Mouse (Mus musculus) layer of hippocampus, postnatal 10 days (tissue): ENCODE data around the gene Igf1r. TPM values are rescaled to one million over a fixed set of nuclear protein-coding genes. Genes with fewer than 3 reads are reported as not detected.
A peak's percentile ranks its signal among the peaks of the same experiment; 100 is the strongest.
"Not testable (repeated sequence)": the region's sequence is repeated elsewhere in the genome, so short reads cannot be mapped to it uniquely, and the experiment has no call there.

ENCODE experiments used
- DNase-seq, 2 experiments: peaks; one replicate each; pipeline ENCODE4 v3.0.0; 2021; ENCODE audit warnings: low spot score in 2 of 2
- total RNA-seq, 2 experiments: library from RNA; stranded (reverse); gene quantifications; 2 replicates each; pipeline ENCODE4 v1.2.3; 2021

Igf1r gene
- total RNA-seq, 2 experiments from 2014 or later = 34.3 to 34.5 TPM

- no peak for DNase-seq
Measured at GRCm38 (mm10) chr7:68263346-68264027, 310.9 kb downstream of the Igf1r start.

GRCm38 (mm10) chr7:68264028-68264453 lies 311.4 kb downstream of the Igf1r start, which contains the start of gene Pgpep1l:
Gene Pgpep1l (minus strand): TSS chr7:68264233.
- peak; percentile 41 to 52 for DNase-seq

- DNase-seq = peak; percentile 71
Measured at GRCm38 (mm10) chr7:68264531-68264930, 311.9 kb downstream of the Igf1r start.

GRCm38 (mm10) chr7:68265391-68265790 lies 312.8 kb downstream of the Igf1r start:
- no peak for DNase-seq

- no peak for DNase-seq
Measured at GRCm38 (mm10) chr7:68266691-68267090, 314.1 kb downstream of the Igf1r start.

- DNase-seq = no peak
Measured at GRCm38 (mm10) chr7:68270551-68270950, 317.9 kb downstream of the Igf1r start.

- DNase-seq = no peak
Measured at GRCm38 (mm10) chr7:68271816-68272215, 319.2 kb downstream of the Igf1r start.

- DNase-seq = no peak
Measured at GRCm38 (mm10) chr7:68272607-68273006, 320.0 kb downstream of the Igf1r start.

GRCm38 (mm10) chr7:68273515-68273914 lies 320.9 kb downstream of the Igf1r start, which contains the start of gene Fam169b:
Gene Fam169b (plus strand): TSS chr7:68273839.
- no peak for DNase-seq

- no peak for DNase-seq
Measured at GRCm38 (mm10) chr7:68274218-68274617, 321.6 kb downstream of the Igf1r start.

GRCm38 (mm10) chr7:68274951-68275350 lies 322.3 kb downstream of the Igf1r start:
- no peak for DNase-seq

GRCm38 (mm10) chr7:68275445-68275837 lies 322.8 kb downstream of the Igf1r start:
- not testable (repeated sequence) for DNase-seq

GRCm38 (mm10) chr7:68275838-68276731 lies 323.5 kb downstream of the Igf1r start:
- no peak for DNase-seq

- DNase-seq = no peak
Measured at GRCm38 (mm10) chr7:68277054-68277896, 324.6 kb downstream of the Igf1r start.

- no peak for DNase-seq
Measured at GRCm38 (mm10) chr7:68277897-68278270, 325.3 kb downstream of the Igf1r start.

- DNase-seq = no peak
Measured at GRCm38 (mm10) chr7:68278385-68278784, 325.8 kb downstream of the Igf1r start.

- DNase-seq = no peak
Measured at GRCm38 (mm10) chr7:68278908-68279307, 326.3 kb downstream of the Igf1r start.

GRCm38 (mm10) chr7:68279481-68279880 lies 326.9 kb downstream of the Igf1r start:
- no peak for DNase-seq

GRCm38 (mm10) chr7:68280352-68280869 lies 327.8 kb downstream of the Igf1r start:
- DNase-seq = no peak

- no peak for DNase-seq
Measured at GRCm38 (mm10) chr7:68281341-68281740, 328.7 kb downstream of the Igf1r start.
